Mouse (Mus musculus): ENCODE data around the gene Cadm2. TPM values are rescaled to one million over a fixed set of nuclear protein-coding genes. Genes with fewer than 3 reads are reported as not detected.

Cadm2 gene
- total RNA-seq, 4 experiments from 2014 or later = 0.34 to 2.5 (median 0.66) TPM

DNA sequence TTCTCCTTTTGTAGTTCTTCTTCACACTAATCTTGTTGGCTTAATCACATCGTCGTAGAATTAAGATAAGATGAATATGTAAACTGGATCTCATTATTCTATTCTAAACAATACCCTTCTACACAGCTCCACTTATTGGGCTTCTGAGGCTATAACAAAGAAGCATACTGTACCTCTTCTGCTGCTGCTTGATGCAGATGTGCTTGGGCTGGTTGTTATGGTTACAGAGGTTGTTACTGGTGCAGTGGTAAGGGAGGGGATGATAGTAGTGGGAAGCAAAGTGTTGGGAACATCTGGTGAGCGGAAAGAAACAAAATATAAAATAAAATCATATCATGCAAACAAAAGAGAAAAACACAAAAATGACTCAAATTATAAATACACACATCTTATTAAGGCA, 889.5 kb downstream of the Cadm2 start:
- DNase-seq (ENCODE audit: low spot score) = no peak

DNA sequence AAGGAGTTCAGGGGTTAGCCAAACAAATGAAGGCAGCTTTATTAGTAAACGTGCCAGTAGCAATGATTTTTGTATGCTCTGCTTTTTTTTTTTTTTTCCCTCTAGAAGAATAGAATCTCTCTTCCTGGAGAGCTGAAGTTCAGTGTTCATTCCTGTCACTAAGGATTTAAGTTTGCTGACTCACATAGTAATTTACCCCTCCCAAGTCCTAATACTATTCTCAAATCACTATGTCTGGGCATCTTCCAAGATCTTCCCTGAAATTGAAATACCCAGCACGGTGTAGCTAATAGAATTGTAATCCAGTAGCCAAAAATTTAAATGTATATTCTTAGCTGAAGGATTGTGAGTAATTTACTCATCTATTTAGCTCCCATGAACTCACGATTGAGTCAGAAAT, 914.2 kb downstream of the Cadm2 start:
- no peak for DNase-seq (ENCODE audit: low spot score)

DNA sequence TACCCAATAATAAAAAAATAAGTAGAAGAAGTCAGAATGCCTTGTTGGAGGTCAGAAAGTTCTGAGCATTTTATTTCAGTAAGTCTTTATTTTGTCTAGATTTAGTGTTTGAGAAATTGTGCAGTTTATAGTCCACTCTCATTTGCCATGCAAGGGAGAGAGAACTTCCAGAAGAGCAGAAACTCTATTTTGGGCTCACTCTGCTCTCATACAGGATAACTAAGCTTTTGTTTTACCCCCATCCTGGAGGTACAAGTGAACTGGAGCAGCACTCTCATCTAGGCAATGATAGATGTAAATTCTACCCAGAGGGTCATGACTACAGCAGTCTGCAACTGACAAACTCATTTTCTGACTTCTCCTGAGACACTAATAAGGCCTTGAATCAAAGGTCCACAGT, 925.9 kb downstream of the Cadm2 start:
- DNase-seq (ENCODE audit: low spot score) = no peak

DNA sequence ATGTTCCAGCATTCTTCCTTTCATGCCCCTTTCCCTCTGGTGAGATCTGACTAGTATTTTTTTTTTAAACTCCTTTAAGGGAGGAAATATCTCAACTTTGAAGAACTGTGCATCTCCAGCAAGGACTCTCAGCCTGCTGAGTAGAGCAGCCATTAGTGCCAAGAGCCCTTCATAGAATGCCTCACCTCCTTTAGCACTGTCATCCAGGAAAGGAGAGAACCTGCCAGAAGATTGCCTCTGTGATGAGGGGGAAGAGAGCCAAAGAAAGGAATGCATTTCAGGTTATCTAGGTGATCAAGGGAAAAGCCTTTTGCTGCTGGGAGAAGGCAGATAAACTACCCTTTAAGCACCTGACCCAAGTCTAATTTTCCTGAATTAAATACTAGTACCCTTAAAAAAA, 943.5 kb downstream of the Cadm2 start:
- no peak for DNase-seq (ENCODE audit: low spot score)

DNA sequence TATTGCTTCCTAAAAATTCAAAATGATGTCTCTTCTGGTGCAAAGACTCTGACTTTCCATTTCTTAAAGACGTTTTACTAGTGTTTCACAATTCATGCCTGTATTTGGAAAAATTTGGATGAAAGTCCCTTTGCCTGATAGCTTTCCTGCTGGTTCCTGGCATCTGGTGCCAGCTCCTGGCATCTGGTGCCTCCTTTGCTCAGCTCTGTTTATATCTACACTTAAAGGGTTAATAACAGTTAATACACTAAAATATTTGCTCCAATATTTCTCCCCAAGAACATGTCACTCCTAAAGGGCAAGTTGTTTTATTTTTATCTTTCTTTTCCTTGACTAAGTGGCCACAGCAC, 969.7 kb downstream of the Cadm2 start:
- no peak for DNase-seq (ENCODE audit: low spot score)

DNA sequence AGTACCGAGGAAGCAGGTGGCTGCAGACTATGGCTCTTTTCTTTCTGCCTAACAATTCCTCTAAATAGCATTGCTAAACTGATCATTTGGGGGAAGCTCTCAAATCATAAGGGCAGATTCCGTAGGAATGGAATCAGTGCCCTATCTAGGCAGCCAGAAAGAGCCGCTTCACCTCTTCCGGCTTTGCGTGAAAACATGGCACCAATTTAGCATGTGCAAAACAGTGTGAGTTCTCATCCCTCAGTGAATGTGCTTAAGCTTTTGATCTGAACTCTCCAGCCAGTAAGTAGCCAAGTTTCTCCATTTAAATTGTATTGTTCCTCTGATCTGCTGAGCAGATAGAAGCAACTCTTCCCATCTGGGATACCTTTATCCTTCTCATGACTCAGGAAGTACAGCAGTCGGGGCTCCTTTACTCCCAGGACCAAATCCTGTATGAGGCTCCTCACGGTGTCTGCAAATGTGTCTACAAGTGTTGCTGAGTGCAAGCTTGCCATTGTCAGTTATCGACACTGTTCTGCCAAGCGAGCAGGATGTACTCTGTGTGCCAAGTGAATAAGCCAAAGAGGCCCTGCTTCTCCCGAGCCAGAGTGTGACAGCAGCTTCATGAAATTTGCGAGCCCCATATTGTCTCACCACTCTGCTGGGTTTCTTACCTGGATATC, 970.2 kb downstream of the Cadm2 start:
- no peak for DNase-seq (ENCODE audit: low spot score)

DNA sequence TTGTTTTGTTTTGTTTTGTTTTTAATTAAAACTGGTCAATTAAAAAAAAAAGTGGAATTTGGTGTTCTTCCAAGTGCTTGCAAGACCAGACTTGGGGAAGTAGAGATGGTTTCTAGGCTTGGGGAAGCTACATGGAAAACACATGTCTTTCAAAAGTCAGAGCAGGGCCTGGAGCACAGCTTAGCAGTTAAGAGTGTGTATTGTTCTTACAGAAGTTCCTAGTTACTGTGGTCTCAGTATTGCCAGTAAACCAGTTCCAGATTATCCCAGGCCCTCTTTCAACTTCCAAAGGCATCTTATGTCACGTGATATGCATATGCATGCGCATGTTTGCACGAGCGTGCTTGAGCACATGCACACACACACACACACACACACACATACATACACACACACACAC, 972.9 kb downstream of the Cadm2 start:
- no peak for DNase-seq (ENCODE audit: low spot score)

DNA sequence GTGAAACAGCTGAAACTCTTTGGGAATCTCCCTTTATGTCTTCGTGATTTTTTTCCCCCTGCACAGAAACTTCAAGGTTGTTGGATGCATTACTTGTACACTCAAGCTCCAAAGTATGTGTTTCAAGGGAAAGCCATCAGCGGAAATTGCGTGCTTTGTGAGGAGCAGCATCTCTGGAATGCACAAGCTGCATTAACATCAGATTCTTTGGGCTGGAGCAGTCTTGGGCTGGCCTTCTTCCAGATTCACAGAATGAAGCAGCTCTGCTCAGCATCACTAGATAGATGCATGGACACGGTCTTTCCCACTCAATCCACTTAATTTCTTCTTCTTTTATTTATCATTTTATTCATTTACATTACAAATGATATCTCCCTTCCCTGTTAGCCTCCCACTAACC, 977.1 kb downstream of the Cadm2 start:
- no peak for DNase-seq (ENCODE audit: low spot score)

DNA sequence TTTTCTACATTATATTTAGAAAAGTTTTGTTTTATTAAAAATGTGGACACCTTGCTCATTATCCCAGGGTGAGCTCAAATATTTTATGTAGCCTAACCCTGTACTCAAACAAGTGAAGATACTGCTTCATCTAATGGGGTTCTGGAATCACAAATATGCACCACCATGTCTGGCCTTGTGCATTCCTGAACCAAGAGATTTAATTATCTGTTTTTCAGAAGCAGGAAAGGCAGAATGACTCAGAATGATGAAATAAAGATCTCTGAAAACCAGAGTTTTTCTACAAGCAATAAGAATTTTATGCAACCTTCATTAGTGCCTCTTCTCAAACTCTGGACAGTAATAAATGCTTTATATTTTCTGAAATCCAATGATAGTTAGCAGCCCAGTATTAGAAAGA, 993.2 kb downstream of the Cadm2 start:
- no peak for DNase-seq (ENCODE audit: low spot score)

DNA sequence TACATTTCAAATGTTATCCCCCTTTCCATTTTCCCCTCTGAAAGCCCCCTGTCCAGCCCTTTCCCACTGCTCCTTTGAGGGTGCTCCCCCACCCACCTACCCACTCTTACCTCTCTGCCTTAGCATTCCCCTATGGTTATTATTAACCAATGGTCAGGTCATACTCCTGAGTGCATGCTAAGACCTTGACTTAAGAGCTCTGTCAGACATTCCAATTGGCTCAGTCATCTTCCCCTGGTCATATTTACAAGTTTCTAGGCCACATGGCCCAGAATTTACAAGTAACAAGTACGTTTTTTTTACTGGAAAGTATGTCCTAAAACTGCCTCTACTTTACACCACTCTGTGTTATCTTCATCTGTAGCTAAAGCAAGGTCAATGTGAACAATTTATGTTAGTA, 998.3 kb downstream of the Cadm2 start:
- no peak for DNase-seq (ENCODE audit: low spot score)

DNA sequence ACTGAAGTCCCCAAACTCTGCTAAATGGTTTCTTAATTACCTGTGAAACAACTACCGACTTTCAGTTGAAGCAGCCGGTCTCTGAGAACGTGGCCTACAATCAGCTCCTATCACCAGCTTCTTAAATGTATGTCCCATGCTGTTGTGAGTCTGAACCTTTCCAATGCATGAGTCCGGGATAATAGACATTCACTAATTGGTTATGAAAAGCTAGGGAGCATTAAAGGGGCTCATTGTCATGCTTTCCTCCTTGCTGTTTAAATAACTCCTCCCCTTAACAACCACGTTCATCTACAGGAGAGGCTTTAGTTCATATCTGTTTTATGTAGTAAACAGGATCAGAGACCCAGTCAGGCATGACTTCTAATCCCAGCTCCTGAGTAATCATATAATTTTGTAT, 1008.1 kb downstream of the Cadm2 start:
- DNase-seq (ENCODE audit: low spot score) = no peak
